Mouse (Mus musculus): ENCODE measurements around the gene Wnk1.

Wnk1 gene

DNA sequence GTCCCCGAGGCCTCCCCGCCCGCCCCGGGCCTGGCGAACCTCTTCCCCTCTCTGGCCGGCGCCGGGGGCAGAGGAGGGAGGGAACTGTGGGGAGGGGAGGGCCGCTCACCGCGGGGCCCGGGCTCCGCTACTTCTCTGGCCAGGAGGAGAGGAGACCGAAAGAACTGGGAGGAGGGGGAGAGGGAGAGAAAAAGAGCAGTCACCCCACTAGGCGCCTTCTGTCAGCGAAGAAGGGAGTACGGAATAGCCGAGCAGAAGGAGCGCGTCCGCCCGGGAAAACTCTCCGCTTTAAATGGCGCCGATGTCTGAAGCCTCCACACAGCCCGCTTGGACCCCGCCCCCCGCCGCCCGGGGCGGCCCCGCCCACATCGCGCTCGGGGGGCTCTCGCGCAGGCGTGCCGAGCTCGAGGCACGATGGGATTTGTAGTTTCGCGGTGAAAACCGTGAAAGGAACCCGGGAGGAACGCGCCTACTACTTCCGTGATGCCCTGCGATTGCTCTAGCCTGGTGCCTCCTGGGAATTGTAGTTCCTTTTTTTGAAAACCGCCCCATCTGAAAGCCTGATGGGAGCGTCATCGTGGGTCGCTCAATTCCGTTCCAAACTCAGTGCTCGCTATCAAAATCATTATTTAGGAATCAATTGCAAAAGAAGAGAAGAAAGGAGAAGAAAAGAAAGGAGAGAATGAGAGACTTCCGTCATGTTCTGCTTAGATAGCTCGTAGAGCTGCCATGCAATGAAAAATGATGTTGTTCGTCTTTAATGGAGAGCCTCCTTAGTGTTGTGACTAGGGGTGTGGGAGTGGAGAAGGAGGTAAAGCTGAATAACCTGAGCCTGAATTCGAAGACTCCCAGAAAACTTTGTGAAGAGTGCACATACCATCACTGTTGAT is at the start of gene Wnk1:
Wnk1 (minus strand) TSS at position 307 of the 890 bp plus-strand sequence.
- DNase-seq (ENCODE audit: low read depth, low spot score) = peak; percentile 99

DNA sequence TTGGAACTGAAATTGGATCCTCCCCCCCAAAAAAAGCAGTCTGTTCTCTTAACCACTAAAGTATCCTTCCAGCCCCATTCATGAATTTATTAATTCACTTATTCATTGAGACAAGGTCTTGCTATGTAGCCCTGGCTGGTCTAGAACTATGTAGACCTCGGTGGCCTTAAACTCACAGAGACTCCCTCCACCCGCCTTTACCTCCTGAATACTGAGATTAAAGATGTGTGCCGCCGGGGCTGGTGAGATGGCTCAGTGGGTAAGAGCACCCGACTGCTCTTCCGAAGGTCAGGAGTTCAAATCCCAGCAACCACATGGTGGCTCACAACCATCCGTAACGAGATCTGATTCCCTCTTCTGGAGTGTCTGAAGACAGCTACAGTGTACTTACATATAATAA is 48.6 kb upstream of the Wnk1 start:
- DNase-seq (ENCODE audit: low read depth, low spot score) = peak; percentile 52

- DNase-seq (ENCODE audit: low read depth, low spot score) = no peak
Observed at GRCm38 (mm10) chr6:120085832-120086231, 47.4 kb upstream of the Wnk1 start.

DNA sequence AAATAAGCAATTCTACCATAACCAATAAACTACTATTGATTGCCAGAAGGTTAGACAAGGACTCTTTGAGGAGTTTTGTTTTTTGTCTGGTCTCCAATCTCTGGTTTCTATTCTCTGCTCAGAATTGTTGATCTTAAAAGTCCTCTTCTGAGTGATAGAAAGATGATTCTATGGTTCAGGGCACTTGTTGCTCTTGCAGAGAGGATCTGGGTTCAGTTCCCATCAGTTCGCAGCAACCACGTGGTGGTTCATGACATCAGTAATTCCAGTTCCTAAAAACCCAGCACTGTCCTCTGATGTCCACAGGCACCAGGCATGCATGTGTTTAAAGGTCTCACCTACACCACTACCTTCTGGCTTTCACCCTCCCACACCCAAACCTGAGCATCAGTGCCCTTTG is 46.5 kb upstream of the Wnk1 start:
- DNase-seq (ENCODE audit: low read depth, low spot score) = no peak

GRCm38 (mm10) chr6:120083442-120083841 is 45.0 kb upstream of the Wnk1 start:
- DNase-seq (ENCODE audit: low read depth, low spot score) = peak; percentile 77

GRCm38 (mm10) chr6:120082951-120083411 is 44.5 kb upstream of the Wnk1 start:
- no peak for DNase-seq (ENCODE audit: low read depth, low spot score)

DNA sequence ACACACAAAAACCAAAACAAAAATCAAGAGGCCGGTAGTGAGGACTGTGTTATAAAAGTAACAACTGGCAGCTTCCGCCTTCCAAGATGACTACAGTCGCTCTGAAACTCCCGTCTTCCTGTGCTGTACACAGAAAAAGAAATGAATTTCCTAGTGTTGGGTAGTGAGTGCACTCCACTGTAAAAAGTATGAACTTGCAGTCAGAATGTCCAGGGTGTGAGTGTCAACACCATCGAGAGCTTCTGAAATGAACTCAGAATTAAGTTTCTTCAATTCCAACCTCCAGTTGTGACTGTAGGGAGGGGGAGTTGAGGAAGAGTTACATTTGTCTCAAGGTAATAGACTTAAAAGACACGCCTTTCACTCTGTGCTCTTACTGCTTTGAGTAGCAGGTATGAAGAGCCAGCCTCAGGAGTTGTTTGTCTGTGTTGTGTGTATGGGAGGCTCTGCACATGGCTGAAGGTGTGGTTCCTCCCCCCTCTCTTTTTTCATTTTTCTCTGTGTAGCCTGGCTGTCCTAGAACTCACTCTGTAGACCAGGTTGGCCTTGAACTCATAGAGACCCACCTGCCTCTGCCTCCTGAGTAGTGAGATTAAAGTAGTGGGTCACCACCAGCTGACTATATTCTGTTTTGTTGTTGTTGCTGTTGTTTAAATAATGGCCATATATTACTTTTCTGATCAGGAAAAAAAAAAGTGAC is 43.9 kb upstream of the Wnk1 start:
- DNase-seq (ENCODE audit: low read depth, low spot score) = no peak

DNA sequence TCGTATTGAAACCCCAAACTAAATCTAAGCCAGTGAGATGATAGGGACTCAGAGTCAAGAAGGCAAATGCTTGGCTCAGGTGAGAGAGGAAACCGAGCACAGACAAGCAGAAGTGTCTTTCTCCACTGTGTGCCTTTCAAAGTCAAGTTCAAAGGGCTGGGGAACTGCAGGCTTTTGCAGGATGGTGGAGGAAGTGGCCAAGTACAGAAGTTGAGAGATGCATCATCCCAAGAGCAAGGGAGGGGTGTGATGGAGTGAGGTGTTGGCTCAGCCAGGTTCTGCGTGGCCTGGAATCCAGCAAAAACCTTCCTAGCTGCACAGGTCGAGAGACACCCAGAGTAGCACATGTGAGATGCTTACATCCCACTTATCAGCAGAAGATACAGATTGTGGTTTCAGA is 43.0 kb upstream of the Wnk1 start:
- DNase-seq (ENCODE audit: low read depth, low spot score) = no peak

DNA sequence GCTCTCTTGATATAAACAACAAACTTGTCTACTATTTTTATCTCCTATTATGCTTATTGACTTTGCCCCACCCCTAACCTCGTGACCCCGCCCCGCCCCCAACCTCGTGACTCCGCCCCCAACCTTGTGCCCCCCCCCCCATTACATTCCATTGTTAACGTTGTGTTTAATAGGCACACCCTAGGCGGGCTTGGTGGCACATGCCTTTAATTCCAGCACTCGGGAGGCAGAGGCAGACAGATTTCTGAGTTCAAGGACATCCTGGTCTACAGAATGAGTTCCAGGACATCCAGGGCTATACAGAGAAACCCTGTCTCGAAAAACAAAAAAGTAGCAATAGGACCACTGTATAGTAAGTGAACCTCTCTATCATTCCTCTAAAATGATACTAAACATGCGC is 41.1 kb upstream of the Wnk1 start:
- peak; percentile 72 for DNase-seq (ENCODE audit: low read depth, low spot score)

DNA sequence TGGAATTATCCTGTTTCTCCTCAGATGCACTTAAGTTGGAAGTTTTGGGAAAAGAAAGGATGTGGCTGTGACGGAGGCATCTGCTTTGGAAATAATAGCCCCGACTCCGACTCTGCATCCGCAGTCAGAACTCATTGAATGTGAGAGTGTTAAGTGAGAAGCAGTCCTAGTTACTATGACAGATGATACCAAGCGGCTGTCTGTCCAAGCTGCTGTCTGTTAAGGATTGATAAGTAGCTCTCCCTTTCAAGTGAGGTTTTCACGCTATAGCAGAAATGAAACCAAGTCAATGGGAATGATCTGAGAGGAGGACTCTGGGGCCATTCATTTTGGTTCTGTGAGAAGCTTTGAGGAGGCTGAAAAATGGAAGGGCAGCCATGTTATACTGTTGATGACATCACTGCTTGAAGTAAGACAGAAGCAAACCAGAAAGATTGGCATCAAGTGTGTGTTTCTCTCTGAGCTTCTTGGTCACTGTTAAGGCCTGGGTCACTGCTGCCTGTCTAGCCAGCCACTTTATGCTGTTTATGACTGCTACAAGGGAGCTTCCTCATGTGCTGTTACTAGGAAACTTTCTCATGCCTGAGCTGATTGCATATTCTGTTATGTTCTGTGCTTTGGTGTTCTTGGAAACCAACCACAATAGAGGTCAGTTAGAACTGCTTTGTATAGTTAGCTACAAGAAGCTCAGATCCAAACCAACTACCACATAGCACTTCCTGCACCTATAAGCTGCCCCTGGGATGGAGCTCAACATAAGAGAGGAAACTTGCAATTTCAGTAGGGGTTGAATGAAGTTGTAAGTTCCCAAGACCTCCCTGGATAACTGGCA is 38.4 kb upstream of the Wnk1 start:
- no peak for DNase-seq (ENCODE audit: low read depth, low spot score)

DNA sequence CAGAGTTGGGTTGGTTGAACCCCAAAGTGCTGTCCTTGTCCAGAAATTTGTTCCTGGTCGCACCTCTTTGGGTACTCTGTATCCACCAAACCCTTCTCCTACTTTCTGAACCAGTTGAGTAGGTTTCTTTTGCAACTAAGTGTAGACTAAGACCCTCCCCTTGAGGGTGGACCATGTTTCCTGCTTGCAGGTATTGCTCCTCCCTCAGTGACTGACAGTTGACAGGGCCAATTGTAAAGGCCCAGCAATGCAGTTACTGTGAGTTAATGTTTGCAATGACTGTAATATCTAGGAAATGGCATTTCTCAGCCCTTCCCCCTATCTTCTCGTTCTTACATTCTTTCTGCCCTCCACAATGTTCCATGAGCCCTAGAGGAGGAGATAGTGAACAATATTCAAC is 34.2 kb upstream of the Wnk1 start:
- peak; percentile 77 for DNase-seq (ENCODE audit: low read depth, low spot score)

DNA sequence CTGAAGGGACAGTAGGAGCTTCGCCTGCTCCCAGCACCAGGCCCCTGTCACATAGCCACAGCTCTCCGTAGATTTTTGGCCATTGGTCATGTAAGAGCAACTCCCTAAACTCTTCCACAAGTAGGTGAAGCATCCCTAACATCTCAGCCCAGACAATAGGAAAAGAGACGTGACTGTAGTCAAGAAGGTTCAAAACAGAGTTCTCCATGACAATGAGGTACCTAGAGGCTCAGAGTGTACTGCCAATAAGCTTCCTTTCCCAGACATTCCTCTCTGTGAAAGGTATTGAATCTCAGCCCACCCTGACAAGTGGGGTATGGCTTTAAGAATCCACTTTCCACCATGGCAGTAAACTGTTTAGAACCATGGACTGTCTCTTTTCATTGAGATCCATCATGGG is 31.1 kb upstream of the Wnk1 start:
- peak; percentile 76 for DNase-seq (ENCODE audit: low read depth, low spot score)

DNA sequence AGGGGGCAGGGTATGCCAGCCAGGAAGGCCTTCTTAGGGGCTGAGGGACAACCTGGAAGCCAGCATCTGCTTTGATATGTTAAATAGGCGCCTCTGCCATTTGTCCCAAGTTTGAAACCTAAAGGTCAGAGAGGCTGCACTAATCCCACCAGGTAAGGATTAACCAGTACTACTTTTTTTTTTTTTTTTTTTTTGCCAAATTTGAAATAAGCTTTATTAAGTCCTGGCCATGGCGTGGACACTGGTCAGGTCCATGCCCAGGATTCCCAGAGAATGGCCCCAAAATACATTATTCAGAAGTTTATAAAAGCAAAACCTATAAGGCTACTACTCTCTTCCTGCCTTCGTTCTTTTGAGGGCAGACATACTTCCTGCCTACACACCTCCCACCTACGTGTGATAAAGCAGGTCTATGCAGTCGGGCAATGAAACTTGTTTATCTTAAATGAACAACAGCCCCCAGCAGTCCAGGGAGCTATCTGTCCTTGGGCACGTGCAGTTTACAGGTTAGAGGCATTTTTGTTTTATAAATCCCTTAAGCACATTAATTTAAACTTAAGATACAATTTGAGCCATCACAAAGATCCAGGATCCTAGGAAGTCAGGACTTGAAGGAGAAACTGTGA is 27.2 kb upstream of the Wnk1 start:
- peak; percentile 37 for DNase-seq (ENCODE audit: low read depth, low spot score)

DNA sequence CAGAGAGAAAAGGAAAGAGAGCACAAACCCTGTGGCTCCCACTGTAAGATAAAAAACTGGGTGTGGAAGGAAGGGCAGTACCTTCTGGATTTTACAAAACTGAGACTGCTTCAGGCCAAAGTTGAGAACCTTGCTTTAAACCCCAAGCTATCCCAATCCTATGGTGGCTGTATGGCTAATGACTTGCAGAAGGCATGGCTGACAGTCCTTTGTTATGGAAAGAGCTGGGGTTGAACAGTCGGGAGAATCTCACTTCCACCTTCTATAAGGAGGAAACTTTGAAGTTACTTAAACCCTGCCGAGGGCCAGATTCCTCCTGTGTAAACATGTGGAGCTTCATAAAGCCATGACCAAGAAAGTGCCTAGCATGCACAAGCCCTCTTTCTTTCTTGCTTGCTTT is 26.2 kb upstream of the Wnk1 start:
- DNase-seq (ENCODE audit: low read depth, low spot score) = peak; percentile 87

- no peak for DNase-seq (ENCODE audit: low read depth, low spot score)
Observed at GRCm38 (mm10) chr6:120062934-120063333, 24.5 kb upstream of the Wnk1 start.

DNA sequence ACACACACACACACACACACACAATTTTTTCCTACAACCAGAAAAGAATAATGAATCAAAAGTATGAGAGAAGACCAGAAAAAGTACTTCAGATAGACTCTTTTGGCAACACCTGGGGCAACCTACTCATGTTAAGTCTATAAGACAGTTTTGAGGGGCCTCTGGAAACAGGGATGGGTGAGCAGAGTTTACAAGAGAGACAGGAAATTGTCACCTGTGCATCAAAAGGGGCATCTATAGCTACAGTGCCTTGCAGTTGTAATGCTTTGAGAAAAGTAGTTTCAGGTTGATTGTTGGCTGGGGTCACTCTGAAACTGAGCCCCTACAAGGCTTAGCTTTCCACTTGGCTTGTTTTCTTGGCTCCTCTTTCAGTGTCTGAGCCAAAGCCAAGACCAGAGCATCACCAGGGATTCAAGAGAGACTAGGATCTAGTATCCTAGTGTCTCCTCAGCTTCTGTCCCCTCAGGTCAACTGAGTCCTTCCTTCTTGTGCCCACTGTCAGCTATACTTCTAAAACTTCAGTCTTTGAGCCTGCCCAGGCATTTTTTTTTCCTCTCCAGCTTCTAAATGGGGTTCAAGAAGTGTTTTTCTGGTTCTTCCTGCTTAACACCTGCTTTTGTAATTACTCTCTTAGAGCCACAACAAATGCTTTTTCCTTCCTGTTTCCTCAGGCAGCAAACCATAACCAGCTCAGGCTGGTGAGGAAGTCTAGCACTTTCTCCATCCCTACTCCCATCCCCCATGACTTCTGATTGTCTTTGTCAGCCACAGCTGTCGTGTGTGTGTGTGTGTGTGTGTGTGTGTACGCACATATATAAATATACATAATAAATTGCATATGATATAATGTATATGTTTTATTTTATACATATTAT is 17.4 kb upstream of the Wnk1 start:
- no peak for DNase-seq (ENCODE audit: low read depth, low spot score)

GRCm38 (mm10) chr6:120054412-120054811 is 15.9 kb upstream of the Wnk1 start:
- no peak for DNase-seq (ENCODE audit: low read depth, low spot score)

DNA sequence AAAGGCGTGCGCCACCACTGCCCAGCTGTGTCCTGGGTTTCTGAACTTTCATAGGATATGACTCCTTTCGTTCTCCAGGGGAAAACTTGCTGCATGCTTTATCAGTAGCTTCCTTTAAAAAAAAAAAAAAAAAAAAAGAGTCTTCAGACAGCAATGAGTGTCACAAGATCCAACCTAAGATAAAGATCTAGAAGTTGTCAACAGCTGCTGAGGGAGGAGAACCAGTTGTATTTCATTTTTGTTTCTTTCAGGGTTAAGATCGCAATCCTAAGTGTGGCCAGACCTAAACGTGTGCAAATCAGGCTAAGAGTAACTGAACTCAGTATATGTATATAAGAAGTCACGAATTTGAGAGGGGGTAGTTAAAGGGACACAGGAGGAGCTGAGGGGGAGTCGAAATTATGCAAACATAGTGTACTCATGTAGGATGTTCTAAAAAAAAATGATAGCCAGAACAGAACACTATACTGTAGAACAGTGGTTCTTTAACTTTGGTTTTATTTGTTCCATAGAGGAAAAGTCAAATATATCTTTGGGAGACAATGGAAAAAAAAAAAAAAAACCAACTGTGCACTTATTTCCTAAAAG is 9.3 kb upstream of the Wnk1 start:
- no peak for DNase-seq (ENCODE audit: low read depth, low spot score)

GRCm38 (mm10) chr6:120045406-120045805 is 6.9 kb upstream of the Wnk1 start:
- no peak for DNase-seq (ENCODE audit: low read depth, low spot score)

GRCm38 (mm10) chr6:120042632-120043220 is 4.3 kb upstream of the Wnk1 start:
- DNase-seq (ENCODE audit: low read depth, low spot score) = no peak
